Mouse (Mus musculus): ENCODE data around the gene Sptbn4. TPM values are rescaled to one million over a fixed set of nuclear protein-coding genes. Genes with fewer than 3 reads are reported as not detected.

The Sptbn4 gene
- polyA plus RNA-seq, 1 experiment from 2014 or later, result 4.1 TPM

DNA sequence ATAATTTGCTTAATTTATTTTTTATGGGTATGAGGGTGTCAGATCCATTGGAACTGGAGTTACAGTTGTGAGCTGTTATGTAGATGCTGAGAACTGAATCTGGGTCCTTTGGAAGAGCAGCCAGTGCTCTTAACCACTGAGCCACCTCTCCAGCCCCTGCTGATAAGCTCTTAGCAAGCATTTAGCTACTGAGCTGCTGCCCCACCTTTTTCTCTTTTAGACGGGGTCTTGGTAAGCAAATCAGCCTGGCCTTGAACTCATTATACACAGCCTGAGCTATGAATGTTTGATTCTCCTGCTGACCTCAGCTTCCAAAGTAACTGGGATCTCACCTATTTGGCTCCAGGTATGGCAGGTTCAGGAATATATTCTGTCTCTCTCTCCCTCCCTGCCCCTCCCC, 66.5 kb downstream of the Sptbn4 start:
- Histone ChIP-seq H3K4me1 (ENCODE audit: control insufficient read depth, insufficient read depth, low read length) (no peaks in the 10 kb centered on the region), H3K4me2 (ENCODE audit: low read length) (no peak overlapping the region), H3K27ac (replicated peaks; ENCODE audit: low read depth, low read length) (no peak overlapping the region), H3K27me3 (ENCODE audit: control insufficient read depth, insufficient read depth, low read length) (peaks cover 11% of the 10 kb centered on the region), H3K9me3 (ENCODE audit: control insufficient read depth, low read length) (no peaks in the 10 kb centered on the region), H3K4me3 (replicated peaks; ENCODE audit: low read depth, low read length) (no peak overlapping the region), H3K36me3 (ENCODE audit: control insufficient read depth, insufficient read depth, low read length) (no peaks in the 10 kb centered on the region), H3K9ac (replicated peaks; ENCODE audit: low read length) (no peak overlapping the region)
- DNase-seq (no peak), ATAC-seq (ENCODE audit: low FRiP score, low TSS enrichment) (no peak)
- 32% methylated on average over 1 of the region's 1 CpGs for WGBS

DNA sequence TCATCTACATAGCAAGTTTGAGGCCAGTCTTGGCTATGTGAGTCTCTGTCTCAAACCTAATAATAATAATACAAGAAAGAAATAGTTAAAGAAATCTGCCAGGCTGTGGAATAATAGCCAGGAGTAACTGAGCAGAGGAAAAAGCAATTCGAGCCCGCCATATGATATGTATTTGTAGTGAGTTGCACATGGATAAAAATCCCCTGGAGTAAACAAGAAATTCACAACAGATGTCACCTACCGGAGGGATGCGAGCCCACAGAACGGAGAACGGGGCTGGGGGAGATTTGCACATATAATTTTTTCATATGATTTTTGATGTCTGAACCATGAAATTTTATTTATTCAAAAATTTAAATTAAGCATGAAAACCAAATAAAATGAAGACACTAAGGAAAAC, 67.7 kb downstream of the Sptbn4 start:
- DNase-seq, result no peak
- WGBS, result 68% methylated on average over 6 of the region's 6 CpGs
- no peak for ATAC-seq (ENCODE audit: low FRiP score, low TSS enrichment)
- H3K27ac ChIP-seq (replicated peaks; ENCODE audit: low read depth, low read length), result no peak overlapping the region
- H3K4me3 ChIP-seq (replicated peaks; ENCODE audit: low read depth, low read length), result no peak overlapping the region
- peaks cover 21% of the 10 kb centered on the region for H3K27me3 ChIP-seq (ENCODE audit: control insufficient read depth, insufficient read depth, low read length)
- H3K36me3 ChIP-seq (ENCODE audit: control insufficient read depth, insufficient read depth, low read length), result no peaks in the 10 kb centered on the region
- no peaks in the 10 kb centered on the region for H3K4me1 ChIP-seq (ENCODE audit: control insufficient read depth, insufficient read depth, low read length)
- H3K4me2 ChIP-seq (ENCODE audit: low read length), result no peak overlapping the region
- H3K9ac ChIP-seq (replicated peaks; ENCODE audit: low read length), result no peak overlapping the region
- H3K9me3 ChIP-seq (ENCODE audit: control insufficient read depth, low read length), result no peaks in the 10 kb centered on the region

DNA sequence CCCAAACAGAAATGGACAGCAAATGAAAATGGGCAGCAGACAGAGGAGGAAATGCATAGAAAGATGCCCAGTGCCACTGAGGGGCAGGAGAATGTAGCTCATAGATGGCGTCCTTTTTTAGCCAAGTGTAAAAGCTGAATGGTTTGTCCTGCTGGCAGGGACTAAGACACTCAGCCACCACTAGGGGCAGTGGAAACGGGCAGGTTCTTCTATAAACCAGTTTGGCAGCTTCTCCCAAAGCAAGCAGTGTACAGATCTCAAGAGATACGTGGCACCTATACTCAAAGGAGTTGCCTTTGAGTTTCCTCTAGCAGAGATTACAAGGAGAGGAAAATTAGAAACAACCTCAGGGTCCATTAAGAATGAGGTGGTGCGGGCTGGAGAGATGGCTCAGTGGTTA, 69.1 kb downstream of the Sptbn4 start:
- no peak for ATAC-seq (ENCODE audit: low FRiP score, low TSS enrichment)
- no peak overlapping the region for H3K4me2 ChIP-seq (ENCODE audit: low read length)
- H3K27me3 ChIP-seq (ENCODE audit: control insufficient read depth, insufficient read depth, low read length), result peaks cover 33% of the 10 kb centered on the region
- H3K27ac ChIP-seq (replicated peaks; ENCODE audit: low read depth, low read length), result no peak overlapping the region
- H3K9ac ChIP-seq (replicated peaks; ENCODE audit: low read length), result no peak overlapping the region
- 21% methylated on average over 4 of the region's 4 CpGs for WGBS
- no peak overlapping the region for H3K4me3 ChIP-seq (replicated peaks; ENCODE audit: low read depth, low read length)
- no peaks in the 10 kb centered on the region for H3K9me3 ChIP-seq (ENCODE audit: control insufficient read depth, low read length)
- H3K4me1 ChIP-seq (ENCODE audit: control insufficient read depth, insufficient read depth, low read length), result no peaks in the 10 kb centered on the region
- peak; percentile 75 for DNase-seq
- H3K36me3 ChIP-seq (ENCODE audit: control insufficient read depth, insufficient read depth, low read length), result no peaks in the 10 kb centered on the region

DNA sequence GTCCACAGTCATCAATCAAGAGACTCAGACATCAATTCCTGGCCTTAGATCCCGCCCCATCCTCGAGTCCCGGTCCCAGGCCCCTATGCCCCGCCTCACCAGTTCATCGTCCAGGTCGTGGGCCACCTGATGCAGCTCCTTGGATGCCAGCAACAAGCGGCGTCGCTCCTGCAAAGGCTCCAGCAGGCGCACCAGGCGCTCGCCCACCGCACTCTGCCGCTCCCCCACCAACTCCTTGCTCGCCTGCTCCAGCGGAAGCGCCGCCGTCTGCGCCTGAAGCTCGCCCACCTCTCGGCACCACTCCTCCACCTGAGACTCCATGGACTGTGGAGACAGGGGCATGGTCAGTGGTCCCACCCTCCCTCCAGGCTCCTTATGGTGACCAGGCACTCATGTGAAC, 72.2 kb downstream of the Sptbn4 start:
- peaks cover 1% of the 10 kb centered on the region; the same call in 1 of the 2 replicates for H3K9me3 ChIP-seq (ENCODE audit: control insufficient read depth, low read length)
- H3K27me3 ChIP-seq (ENCODE audit: control insufficient read depth, insufficient read depth, low read length), result peaks cover 65% of the 10 kb centered on the region
- ATAC-seq (ENCODE audit: low FRiP score, low TSS enrichment) (no peak), DNase-seq (no peak)
- no peaks in the 10 kb centered on the region for H3K4me1 ChIP-seq (ENCODE audit: control insufficient read depth, insufficient read depth, low read length)
- 0 out of 2 replicates have a peak overlapping the region, but pooled peaks have one; percentile 8 for H3K4me2 ChIP-seq (ENCODE audit: low read length)
- no peak overlapping the region for H3K4me3 ChIP-seq (replicated peaks; ENCODE audit: low read depth, low read length)
- 2% methylated on average over 22 of the region's 22 CpGs for WGBS
- no peak overlapping the region for H3K27ac ChIP-seq (replicated peaks; ENCODE audit: low read depth, low read length)
- 0 out of 2 replicates have a peak, but pooled peaks cover under 1% of the 10 kb centered on the region for H3K36me3 ChIP-seq (ENCODE audit: control insufficient read depth, insufficient read depth, low read length)
- no peak overlapping the region for H3K9ac ChIP-seq (replicated peaks; ENCODE audit: low read length)

DNA sequence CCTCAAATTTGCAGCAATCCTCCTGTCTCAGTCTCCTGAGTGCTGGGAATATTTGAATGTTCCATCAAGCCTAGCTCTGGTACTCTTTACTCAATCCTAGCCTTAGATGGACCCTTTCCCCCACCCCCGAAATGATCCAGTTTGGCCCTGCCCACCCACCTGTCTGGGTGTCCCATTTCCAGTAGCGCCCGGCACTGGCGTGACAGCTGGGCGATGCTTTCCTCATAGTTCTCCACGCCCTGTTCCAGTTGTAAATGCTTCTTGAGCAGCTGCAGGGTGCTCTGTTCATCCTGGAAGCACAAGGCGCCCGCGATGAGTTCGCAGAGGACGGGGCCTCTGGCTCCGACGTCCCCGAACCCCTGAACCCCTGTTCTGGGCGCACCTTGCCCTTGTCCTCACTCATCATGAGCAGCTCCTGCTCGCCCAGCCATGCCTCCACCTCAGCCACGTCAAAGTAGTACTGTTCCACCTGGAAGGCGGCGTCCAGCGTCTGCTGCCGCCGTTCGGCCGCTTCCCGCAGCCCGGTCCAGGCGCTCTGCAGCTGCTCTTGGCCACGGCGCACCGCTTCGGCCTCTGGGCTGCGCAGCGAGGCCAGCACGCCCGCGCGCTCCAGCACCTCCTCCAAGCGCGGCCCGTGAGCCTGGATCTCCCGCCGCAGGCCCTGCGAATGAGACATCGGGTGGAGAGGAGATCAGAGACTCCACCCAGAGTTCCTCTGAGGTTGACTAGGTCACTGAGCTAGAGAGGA, 75.6 kb downstream of the Sptbn4 start:
- DNase-seq, result no peak
- WGBS, result 6% methylated on average over 44 of the region's 44 CpGs
- ATAC-seq (ENCODE audit: low FRiP score, low TSS enrichment), result no peak

DNA sequence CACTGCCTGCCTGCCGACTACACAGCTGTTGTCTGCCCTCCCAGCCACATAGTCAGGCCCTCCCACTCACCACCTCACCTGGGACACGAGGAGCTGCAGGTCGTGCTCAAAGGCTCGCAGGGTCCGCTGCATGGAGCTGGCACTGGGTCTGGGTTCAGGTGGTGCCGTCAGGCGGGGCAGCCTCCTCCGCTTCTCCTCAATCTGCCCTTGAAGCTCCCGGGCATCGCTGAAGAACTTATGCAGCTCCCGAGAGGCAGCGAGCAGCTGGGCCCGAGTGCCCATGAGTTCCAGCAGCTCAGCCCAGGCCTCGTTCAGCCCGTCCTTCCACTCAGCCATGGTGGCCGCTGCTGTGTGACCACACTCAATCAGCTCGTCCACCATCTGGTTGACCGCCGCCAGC, 78.4 kb downstream of the Sptbn4 start:
- ATAC-seq (ENCODE audit: low FRiP score, low TSS enrichment), result no peak
- no peak for DNase-seq
- peaks cover 12% of the 10 kb centered on the region; the same call in 1 of the 2 replicates for H3K36me3 ChIP-seq (ENCODE audit: control insufficient read depth, insufficient read depth, low read length)
- H3K4me3 ChIP-seq (replicated peaks; ENCODE audit: low read depth, low read length), result no peak overlapping the region
- H3K4me1 ChIP-seq (ENCODE audit: control insufficient read depth, insufficient read depth, low read length), result no peaks in the 10 kb centered on the region
- WGBS, result 85% methylated on average over 19 of the region's 19 CpGs
- H3K9me3 ChIP-seq (ENCODE audit: control insufficient read depth, low read length), result peaks cover 7% of the 10 kb centered on the region; the same call in 1 of the 2 replicates
- H3K4me2 ChIP-seq (ENCODE audit: low read length), result no peak overlapping the region
- H3K27me3 ChIP-seq (ENCODE audit: control insufficient read depth, insufficient read depth, low read length), result peaks cover 100% of the 10 kb centered on the region
- H3K27ac ChIP-seq (replicated peaks; ENCODE audit: low read depth, low read length), result no peak overlapping the region
- H3K9ac ChIP-seq (replicated peaks; ENCODE audit: low read length), result no peak overlapping the region

More for the DNA sequence above, 75.6 kb downstream of the Sptbn4 start:
- Histone ChIP-seq H3K27ac (replicated peaks; ENCODE audit: low read depth, low read length) (no peak overlapping the region), H3K9ac (replicated peaks; ENCODE audit: low read length) (no peak overlapping the region), H3K9me3 (ENCODE audit: control insufficient read depth, low read length) (peaks cover 7% of the 10 kb centered on the region; the same call in 1 of the 2 replicates), H3K27me3 (ENCODE audit: control insufficient read depth, insufficient read depth, low read length) (peaks cover 95% of the 10 kb centered on the region), H3K4me2 (ENCODE audit: low read length) (peak overlapping the region; percentile 18; the same call in 1 of the 2 replicates), H3K36me3 (ENCODE audit: control insufficient read depth, insufficient read depth, low read length) (0 out of 2 replicates have a peak, but pooled peaks cover 8% of the 10 kb centered on the region), H3K4me1 (ENCODE audit: control insufficient read depth, insufficient read depth, low read length) (no peaks in the 10 kb centered on the region), H3K4me3 (replicated peaks; ENCODE audit: low read depth, low read length) (no peak overlapping the region)

DNA sequence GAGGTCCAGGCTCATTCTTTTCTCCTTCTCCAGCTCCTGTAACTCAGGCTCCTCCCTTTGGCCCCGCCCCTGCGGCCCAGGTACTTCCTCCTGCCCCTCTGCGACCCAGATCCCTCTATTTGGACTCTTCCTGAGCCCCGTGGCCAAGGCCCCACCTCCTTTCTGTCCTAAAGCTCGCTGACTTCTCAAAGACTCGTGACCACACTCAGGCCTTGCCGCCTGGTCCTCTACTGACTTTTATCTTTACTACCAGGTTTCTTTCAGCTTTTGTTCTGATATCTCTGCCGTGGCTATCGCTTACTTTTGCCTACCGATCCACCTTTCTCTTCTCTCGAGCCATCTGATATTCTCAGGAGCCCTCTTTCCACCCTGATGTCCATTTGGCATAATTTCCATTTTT, 79.5 kb downstream of the Sptbn4 start:
- Histone ChIP-seq H3K4me3 (replicated peaks; ENCODE audit: low read depth, low read length) (no peak overlapping the region), H3K4me1 (ENCODE audit: control insufficient read depth, insufficient read depth, low read length) (no peaks in the 10 kb centered on the region), H3K4me2 (ENCODE audit: low read length) (no peak overlapping the region), H3K27ac (replicated peaks; ENCODE audit: low read depth, low read length) (no peak overlapping the region), H3K9ac (replicated peaks; ENCODE audit: low read length) (no peak overlapping the region), H3K9me3 (ENCODE audit: control insufficient read depth, low read length) (peaks cover 7% of the 10 kb centered on the region; the same call in 1 of the 2 replicates), H3K36me3 (ENCODE audit: control insufficient read depth, insufficient read depth, low read length) (peaks cover 12% of the 10 kb centered on the region; the same call in 1 of the 2 replicates), H3K27me3 (ENCODE audit: control insufficient read depth, insufficient read depth, low read length) (peaks cover 100% of the 10 kb centered on the region)
- ATAC-seq (ENCODE audit: low FRiP score, low TSS enrichment) (no peak), DNase-seq (no peak)
- WGBS, result 20% methylated on average over 11 of the region's 11 CpGs

DNA sequence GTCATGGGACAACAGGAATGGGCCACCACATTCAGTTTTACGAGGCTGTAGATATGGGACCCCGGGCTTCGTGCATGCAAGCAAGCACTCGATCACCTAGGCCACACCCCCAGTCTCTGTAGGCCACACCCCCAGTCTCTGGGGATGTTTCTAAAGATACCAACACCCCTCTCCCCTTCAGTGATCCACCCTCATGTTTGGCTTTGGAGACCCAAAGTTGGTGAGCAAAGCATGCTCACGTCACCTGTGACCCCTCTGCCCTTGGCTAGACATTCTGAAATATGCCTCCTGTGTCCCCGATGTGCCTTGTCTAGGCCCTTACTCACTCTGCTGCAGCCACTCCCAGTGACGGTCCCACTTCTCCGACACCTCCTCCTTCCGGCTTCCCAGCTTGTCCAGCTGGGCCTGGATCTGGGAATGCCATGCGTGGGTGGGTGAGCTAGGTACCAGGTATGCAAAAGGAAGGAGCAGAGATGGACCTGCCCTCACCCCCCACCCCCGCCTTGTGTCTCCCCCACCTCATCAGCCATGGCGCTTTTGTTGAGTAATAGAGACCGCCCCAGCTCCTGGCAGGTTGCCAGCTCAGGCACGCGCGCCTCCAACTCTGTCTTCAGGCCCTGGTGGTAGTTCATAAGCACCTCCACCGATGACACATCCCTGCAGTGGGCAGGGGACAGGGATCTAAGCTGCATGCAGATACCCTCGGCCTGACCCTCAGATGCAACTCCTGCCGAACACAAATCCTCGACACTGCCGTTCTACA, 81.2 kb downstream of the Sptbn4 start:
- WGBS, result 37% methylated on average over 21 of the region's 21 CpGs

More for the DNA sequence above, 81.2 kb downstream of the Sptbn4 start:
- Histone ChIP-seq H3K9me3 (ENCODE audit: control insufficient read depth, low read length) (peaks cover 7% of the 10 kb centered on the region; the same call in 1 of the 2 replicates), H3K36me3 (ENCODE audit: control insufficient read depth, insufficient read depth, low read length) (peaks cover 12% of the 10 kb centered on the region; the same call in 1 of the 2 replicates), H3K4me1 (ENCODE audit: control insufficient read depth, insufficient read depth, low read length) (no peaks in the 10 kb centered on the region), H3K4me2 (ENCODE audit: low read length) (no peak overlapping the region), H3K27me3 (ENCODE audit: control insufficient read depth, insufficient read depth, low read length) (peaks cover 89% of the 10 kb centered on the region), H3K4me3 (replicated peaks; ENCODE audit: low read depth, low read length) (no peak overlapping the region), H3K9ac (replicated peaks; ENCODE audit: low read length) (no peak overlapping the region), H3K27ac (replicated peaks; ENCODE audit: low read depth, low read length) (no peak overlapping the region)
- DNase-seq (no peak), ATAC-seq (ENCODE audit: low FRiP score, low TSS enrichment) (no peak)
